Mouse (Mus musculus): ENCODE measurements around the gene Grb10. TPM values are rescaled to one million over a fixed set of nuclear protein-coding genes. Genes with fewer than 3 reads are reported as not detected.
A peak's percentile ranks its signal among the peaks of the same experiment; 100 is the strongest.

Grb10 gene
- polyA plus RNA-seq, 1 experiment: 20.5 TPM

DNA sequence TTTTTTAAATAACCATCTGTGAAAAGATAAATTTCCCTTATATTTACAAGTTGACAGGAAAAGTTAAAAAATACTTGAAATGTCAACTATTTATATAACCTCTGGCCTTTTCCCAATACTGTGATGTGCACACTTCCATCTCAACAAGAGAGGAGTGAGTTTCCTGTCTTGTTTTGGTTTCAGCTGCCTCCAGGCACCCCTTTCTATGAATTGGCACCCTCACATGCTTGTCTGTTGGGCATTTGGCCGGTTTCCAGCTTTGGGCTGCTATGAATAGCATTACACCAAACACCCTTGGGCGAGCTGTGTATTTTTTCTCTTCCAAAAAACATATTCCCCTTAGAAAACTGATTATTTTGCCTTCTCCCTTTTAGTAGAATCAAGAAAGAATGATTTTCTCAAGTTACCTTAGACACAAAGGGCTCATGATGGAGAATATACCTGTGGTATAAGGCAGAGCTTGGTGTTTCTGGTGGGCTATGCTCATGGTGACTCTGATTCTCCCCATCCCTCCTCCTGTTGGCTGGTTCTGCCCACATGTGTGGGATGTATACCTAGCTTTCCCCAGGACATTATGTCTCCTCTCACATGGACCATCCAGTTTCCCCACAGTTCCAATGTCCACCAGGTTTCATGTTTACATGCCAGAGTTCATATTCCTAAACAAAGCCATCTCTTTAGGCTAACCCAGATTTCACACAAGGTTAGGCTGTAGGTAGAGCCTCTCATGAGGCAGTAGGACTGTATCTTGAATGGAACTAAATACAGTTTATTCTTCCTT, 10.3 kb upstream of the Grb10 start:
- Histone ChIP-seq H3K36me3 (ENCODE audit: control insufficient read depth, insufficient read depth, low read length) (no peaks in the 10 kb centered on the region), H3K27ac (ENCODE audit: insufficient read depth, low read depth, low read length) (no peak overlapping the region), H3K4me1 (ENCODE audit: control insufficient read depth, insufficient read depth, low read length) (no peaks in the 10 kb centered on the region), H3K4me3 (ENCODE audit: insufficient read depth, low read depth, low read length) (no peak overlapping the region), H3K27me3 (replicated peaks; ENCODE audit: control insufficient read depth, insufficient read depth, low read length) (no peaks in the 10 kb centered on the region)
- TF ChIP-seq POLR2A (IDR thresholded peaks at IDR 0.05; ENCODE audit: low read depth, low read length) (no peak), CTCF (conservative IDR thresholded peaks at IDR 0.05; ENCODE audit: insufficient read depth, insufficient read length, low read depth, low read length) (no peak)
- no peak for DNase-seq
- 69% methylated on average over 2 of the region's 2 CpGs for WGBS

DNA sequence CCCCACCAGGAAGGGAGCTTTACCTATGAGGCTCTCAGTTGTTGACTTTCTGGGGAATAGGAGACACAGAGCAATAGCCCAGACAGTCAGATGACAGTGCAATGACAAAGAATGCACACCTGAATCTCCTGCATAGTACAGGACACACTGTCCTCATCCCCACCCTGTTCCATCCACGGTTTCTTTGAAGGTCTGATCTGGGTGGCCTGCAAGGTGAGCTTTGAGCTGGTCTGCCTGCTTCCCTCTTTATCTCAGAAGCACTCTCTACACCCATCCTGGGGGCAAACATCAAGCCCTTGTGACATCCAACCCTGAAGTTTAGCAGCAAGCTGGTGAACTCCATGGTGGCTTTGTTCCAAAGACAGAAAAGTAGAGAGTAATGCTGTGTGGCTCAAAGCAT, 9.7 kb upstream of the Grb10 start:
- 83% methylated on average over 1 of the region's 1 CpGs for WGBS
- Histone ChIP-seq H3K27me3 (replicated peaks; ENCODE audit: control insufficient read depth, insufficient read depth, low read length) (no peaks in the 10 kb centered on the region), H3K36me3 (ENCODE audit: control insufficient read depth, insufficient read depth, low read length) (no peaks in the 10 kb centered on the region), H3K27ac (ENCODE audit: insufficient read depth, low read depth, low read length) (no peak overlapping the region), H3K4me3 (ENCODE audit: insufficient read depth, low read depth, low read length) (no peak overlapping the region), H3K4me1 (ENCODE audit: control insufficient read depth, insufficient read depth, low read length) (no peaks in the 10 kb centered on the region)
- no peak for DNase-seq
- no peak for TF ChIP-seq POLR2A (IDR thresholded peaks at IDR 0.05; ENCODE audit: low read depth, low read length)
- no peak for TF ChIP-seq CTCF (conservative IDR thresholded peaks at IDR 0.05; ENCODE audit: insufficient read depth, insufficient read length, low read depth, low read length)

DNA sequence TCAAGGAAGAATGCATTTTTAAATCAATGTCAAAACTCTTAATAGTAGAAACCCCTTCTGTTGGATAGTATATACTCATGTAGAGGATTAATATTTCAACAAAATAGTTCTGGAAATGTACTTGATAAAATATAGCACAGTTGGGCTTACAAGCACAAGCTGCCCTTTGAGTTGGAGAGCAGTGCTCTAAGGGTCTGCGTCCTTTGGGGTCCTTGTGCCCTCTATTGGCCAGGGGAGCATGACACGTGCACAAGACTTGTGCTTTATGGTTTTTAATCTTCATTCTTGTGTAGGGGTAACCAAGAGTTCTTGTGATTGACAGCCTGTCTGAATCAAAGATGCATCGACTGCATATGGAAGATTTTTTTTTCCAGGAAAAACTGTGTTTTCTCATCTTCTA, 5.8 kb upstream of the Grb10 start:
- Histone ChIP-seq H3K27me3 (replicated peaks; ENCODE audit: control insufficient read depth, insufficient read depth, low read length) (no peaks in the 10 kb centered on the region), H3K4me1 (ENCODE audit: control insufficient read depth, insufficient read depth, low read length) (no peaks in the 10 kb centered on the region), H3K27ac (ENCODE audit: insufficient read depth, low read depth, low read length) (no peak overlapping the region), H3K4me3 (ENCODE audit: insufficient read depth, low read depth, low read length) (no peak overlapping the region), H3K36me3 (ENCODE audit: control insufficient read depth, insufficient read depth, low read length) (no peaks in the 10 kb centered on the region)
- DNase-seq: no peak
- 57% methylated on average over 3 of the region's 3 CpGs for WGBS
- TF ChIP-seq CTCF (conservative IDR thresholded peaks at IDR 0.05; ENCODE audit: insufficient read depth, insufficient read length, low read depth, low read length) (no peak), POLR2A (IDR thresholded peaks at IDR 0.05; ENCODE audit: low read depth, low read length) (no peak)

DNA sequence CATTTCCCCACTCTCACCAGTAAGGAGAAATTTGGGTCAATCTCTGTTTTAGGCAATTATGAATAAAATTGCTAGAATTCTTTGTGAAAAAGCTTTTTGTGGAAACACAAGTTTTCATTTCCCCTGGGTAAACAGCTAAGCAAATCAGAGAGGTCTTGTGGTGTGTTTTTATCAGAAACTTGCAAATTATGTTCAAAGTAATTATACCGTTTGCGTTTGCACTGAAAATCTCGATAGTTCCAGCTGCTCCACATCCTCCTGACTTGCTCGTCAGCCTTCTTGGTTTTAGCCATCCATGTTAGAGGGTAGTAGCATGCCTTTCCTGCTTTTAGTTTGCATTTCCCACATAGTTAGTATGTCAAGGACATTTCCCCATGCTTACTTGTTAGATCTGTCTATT, 3.3 kb upstream of the Grb10 start:
- Histone ChIP-seq H3K4me3 (ENCODE audit: insufficient read depth, low read depth, low read length) (no peak overlapping the region), H3K27me3 (replicated peaks; ENCODE audit: control insufficient read depth, insufficient read depth, low read length) (no peaks in the 10 kb centered on the region), H3K27ac (ENCODE audit: insufficient read depth, low read depth, low read length) (no peak overlapping the region), H3K36me3 (ENCODE audit: control insufficient read depth, insufficient read depth, low read length) (no peaks in the 10 kb centered on the region), H3K4me1 (ENCODE audit: control insufficient read depth, insufficient read depth, low read length) (no peaks in the 10 kb centered on the region)
- no peak for TF ChIP-seq POLR2A (IDR thresholded peaks at IDR 0.05; ENCODE audit: low read depth, low read length)
- no peak for TF ChIP-seq CTCF (conservative IDR thresholded peaks at IDR 0.05; ENCODE audit: insufficient read depth, insufficient read length, low read depth, low read length)
- DNase-seq: no peak
- 72% methylated on average over 4 of the region's 4 CpGs for WGBS

- Histone ChIP-seq H3K36me3 (ENCODE audit: control insufficient read depth, insufficient read depth, low read length) (no peaks in the 10 kb centered on the region), H3K4me1 (ENCODE audit: control insufficient read depth, insufficient read depth, low read length) (no peaks in the 10 kb centered on the region), H3K4me3 (ENCODE audit: insufficient read depth, low read depth, low read length) (no peak overlapping the region), H3K27me3 (replicated peaks; ENCODE audit: control insufficient read depth, insufficient read depth, low read length) (peaks cover 2% of the 10 kb centered on the region; the same call in 1 of the 2 replicates), H3K27ac (ENCODE audit: insufficient read depth, low read depth, low read length) (no peak overlapping the region)
- DNase-seq: no peak
- WGBS: 81% methylated on average over 6 of the region's 6 CpGs
- TF ChIP-seq POLR2A (IDR thresholded peaks at IDR 0.05; ENCODE audit: low read depth, low read length) (no peak), CTCF (conservative IDR thresholded peaks at IDR 0.05; ENCODE audit: insufficient read depth, insufficient read length, low read depth, low read length) (no peak)
Measured at GRCm38 (mm10) chr11:12041379-12041778, 2.9 kb upstream of the Grb10 start.

DNA sequence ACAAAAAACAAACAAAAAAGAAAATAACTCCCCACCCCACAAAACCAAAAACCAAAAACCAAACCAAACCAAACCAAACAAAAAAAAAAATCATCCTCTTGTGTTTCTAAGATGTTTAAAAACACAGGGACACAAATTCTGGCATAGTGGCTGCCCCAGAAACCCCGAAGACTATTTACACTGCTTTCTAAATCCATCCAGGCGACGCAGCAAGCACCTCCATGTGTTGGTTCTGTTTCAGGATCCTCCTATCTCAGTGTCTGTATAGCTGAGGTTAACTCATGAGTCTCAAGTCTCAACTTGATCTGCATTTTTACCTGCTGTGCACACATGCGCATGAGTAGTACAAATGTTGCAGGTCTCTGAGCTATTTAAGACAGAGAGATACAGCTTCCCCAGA, 1.9 kb upstream of the Grb10 start:
- Histone ChIP-seq H3K36me3 (ENCODE audit: control insufficient read depth, insufficient read depth, low read length) (no peaks in the 10 kb centered on the region), H3K4me3 (ENCODE audit: insufficient read depth, low read depth, low read length) (no peak overlapping the region), H3K27ac (ENCODE audit: insufficient read depth, low read depth, low read length) (no peak overlapping the region), H3K4me1 (ENCODE audit: control insufficient read depth, insufficient read depth, low read length) (no peaks in the 10 kb centered on the region), H3K27me3 (replicated peaks; ENCODE audit: control insufficient read depth, insufficient read depth, low read length) (peaks cover 2% of the 10 kb centered on the region; the same call in 1 of the 2 replicates)
- no peak for DNase-seq
- 89% methylated on average over 4 of the region's 4 CpGs for WGBS
- TF ChIP-seq CTCF (conservative IDR thresholded peaks at IDR 0.05; ENCODE audit: insufficient read depth, insufficient read length, low read depth, low read length) (no peak), POLR2A (IDR thresholded peaks at IDR 0.05; ENCODE audit: low read depth, low read length) (no peak)

DNA sequence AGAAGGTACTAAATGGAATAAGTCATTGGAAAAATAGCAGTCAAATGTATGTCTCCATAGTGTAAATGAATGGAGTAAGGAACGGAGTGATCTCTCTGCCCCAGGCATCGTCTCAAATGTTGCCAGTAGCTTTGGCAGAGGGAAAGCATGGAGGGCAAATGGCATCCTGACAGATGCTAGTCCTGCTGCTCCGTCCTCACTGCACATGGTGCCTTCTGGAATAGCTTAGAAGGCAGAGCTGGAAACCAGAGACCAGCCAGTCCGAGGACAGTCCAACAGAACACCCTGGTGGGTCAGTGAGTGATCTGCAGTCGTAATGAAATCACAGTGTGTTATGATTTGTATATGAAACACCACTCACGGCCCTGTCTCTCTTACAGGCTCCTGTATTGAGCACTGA, 1.3 kb upstream of the Grb10 start:
- Histone ChIP-seq H3K4me3 (ENCODE audit: insufficient read depth, low read depth, low read length) (no peak overlapping the region), H3K36me3 (ENCODE audit: control insufficient read depth, insufficient read depth, low read length) (no peaks in the 10 kb centered on the region), H3K4me1 (ENCODE audit: control insufficient read depth, insufficient read depth, low read length) (no peaks in the 10 kb centered on the region), H3K27ac (ENCODE audit: insufficient read depth, low read depth, low read length) (no peak overlapping the region), H3K27me3 (replicated peaks; ENCODE audit: control insufficient read depth, insufficient read depth, low read length) (peaks cover 2% of the 10 kb centered on the region; the same call in 1 of the 2 replicates)
- TF ChIP-seq POLR2A (IDR thresholded peaks at IDR 0.05; ENCODE audit: low read depth, low read length): no peak
- 0 out of 2 replicates have a peak, but pooled peaks have one; percentile 2 for TF ChIP-seq CTCF (conservative IDR thresholded peaks at IDR 0.05; ENCODE audit: insufficient read depth, insufficient read length, low read depth, low read length)
- no peak for DNase-seq
- 69% methylated on average over 6 of the region's 6 CpGs for WGBS

Measured in kidney, adult 2 months (tissue).